Mouse (Mus musculus) gastrocnemius, postnatal 25 days (tissue): ENCODE data around the gene Ssc4d. TPM values are rescaled to one million over a fixed set of nuclear protein-coding genes. Genes with fewer than 3 reads are reported as not detected.

ENCODE experiments used
- DNase-seq: peaks from one replicate; pipeline ENCODE4 v3.0.0; 2022
- total RNA-seq, 2 experiments: library from RNA; stranded (reverse); gene quantifications; 1 replicate in 1 of 2; 2 replicates in 1 of 2; pipeline ENCODE4 v1.2.3; 2021

The Ssc4d gene
- total RNA-seq, 2 experiments from 2014 or later, result 0.67 to 1.2 TPM

GRCm38 (mm10) chr5:135940587-135940986, 33.7 kb downstream of the Ssc4d start:
- DNase-seq, result no peak

DNA sequence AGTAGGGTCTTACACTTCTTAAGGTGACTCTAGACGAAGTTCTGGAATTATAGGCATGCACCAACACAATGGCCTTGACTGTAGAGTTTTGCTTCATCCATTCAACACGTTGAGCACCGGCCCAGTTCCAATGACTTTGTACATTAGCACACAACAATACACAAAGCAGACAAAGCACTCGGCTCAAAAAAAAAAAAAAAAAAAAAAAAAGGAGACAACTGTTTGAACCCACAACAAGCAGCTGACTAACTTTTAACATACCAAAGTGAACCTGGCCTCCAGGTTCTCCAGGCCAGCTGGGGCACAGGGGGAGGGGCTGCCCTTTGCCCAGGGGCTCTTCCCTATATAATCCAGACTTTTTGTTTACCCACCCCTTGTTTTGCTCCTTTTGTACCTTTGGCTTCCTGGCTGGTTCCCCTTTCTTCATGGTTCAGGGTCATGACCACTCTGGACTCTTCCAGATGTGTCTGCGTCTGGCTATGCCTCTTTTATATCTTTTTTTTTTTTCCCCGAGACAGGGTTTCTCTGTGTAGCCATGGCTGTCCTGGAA, 38.6 kb downstream of the Ssc4d start:
- no peak for DNase-seq

DNA sequence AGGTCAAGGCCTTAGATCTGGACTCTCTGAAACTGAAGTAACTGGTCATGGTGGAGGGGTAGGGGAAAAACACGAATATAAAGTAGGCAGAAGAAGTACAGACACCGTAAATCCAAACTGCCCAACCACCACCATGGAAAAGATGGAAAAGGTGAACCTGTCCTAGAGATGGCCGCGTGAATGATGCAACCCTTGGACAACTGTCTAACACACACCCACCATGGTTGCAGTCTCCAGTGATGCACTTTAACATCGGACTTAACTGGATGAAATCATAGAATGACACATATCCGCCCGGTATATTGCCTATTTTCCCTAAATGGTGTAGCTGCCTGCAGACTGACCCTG, 39.2 kb downstream of the Ssc4d start:
- no peak for DNase-seq

DNA sequence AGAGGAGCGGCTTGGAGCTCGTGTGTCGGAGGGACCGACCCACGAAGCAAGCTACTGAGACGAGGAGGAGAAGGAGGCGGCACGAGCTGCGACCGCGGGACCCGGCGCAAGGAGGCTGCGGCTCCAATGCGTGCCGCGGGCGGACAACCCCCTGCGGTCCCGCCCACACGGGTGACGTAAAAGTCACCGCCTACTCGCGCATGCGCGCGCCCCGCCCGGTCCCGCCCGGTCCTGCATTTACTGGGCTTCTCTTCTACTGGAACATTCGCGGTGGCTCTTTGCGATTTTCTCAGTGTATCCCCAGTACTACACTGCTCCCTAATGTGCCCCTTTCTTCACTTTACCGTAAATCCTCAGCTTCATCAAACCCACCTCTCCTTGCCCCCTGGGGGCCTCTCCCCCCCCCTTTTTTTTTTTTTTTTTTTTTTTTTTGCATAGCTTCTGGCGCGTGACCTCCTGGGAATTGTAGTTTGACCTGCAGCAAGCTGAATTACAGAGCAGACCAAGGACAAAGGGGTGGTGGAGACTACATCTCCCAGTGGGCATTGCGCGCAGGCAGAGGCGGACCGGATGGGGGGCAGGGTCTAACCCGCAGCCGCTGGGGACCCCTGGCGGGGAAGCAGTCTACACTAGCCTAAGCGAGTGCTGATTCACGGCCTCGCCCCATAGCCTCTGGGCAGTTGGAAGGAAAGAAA, 39.7 kb downstream of the Ssc4d start, which contains the start of gene Ywhag:
Ywhag (minus strand) TSS at position 136 of the 695 bp plus-strand sequence.
- peak; percentile 98 for DNase-seq

GRCm38 (mm10) chr5:135933900-135934441, 40.4 kb downstream of the Ssc4d start:
- DNase-seq, result peak; percentile 62

DNA sequence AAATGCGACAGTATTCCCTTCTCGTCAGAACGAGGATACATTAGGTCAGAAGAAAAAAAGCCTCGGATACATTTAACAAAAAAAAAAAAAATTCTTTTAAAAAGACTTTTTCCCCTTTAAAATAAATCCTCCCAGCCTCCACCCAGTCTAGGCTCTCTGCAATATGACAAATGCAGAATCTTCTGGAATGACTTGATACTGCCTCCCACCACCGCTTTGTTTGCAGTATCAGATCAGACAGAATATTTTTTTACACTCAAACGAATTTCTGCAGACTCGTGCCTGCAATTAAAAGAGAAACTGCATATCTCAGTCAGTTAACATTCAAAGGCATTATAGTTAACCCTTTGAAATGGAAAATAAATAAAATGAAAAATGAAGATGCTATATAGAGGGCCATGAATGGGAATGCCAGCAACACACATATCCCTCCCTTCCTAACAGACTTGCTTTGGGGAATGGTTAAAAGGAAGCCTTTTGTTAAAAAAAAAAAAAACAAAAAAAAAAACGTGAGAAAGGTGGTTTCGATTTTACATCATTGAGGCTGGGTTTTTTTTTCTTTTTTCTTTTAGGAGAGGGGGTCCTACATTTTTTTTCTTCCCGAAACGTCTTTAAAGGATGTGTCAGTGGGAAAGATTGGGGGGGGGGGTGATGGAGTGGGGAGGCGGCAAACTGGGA, 41.0 kb downstream of the Ssc4d start:
- DNase-seq, result no peak

- no peak for DNase-seq
These were observed 42.0 kb downstream of the Ssc4d start for GRCm38 (mm10) chr5:135932359-135932758.

- no peak for DNase-seq
These were observed 42.8 kb downstream of the Ssc4d start for GRCm38 (mm10) chr5:135931526-135931925.

GRCm38 (mm10) chr5:135929685-135930424, 44.5 kb downstream of the Ssc4d start:
- DNase-seq, result no peak

DNA sequence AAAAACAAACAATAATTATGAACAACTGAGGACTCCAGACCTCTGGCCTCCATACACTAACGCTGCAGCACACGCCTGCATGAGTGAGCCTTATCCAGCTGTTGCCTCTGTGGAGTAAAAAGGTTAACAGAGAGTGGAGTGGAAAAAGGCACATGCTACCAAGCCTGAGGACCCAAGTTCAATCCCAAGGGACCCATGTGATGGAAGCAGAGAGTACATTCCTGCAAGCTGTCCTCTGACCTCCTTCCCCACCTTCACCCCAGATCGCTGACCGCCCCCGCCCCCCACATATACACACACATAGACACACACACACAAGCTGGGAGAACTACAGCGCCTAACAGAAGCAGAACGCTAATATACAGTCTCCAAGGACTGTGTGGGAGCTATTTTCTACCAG, 50.4 kb downstream of the Ssc4d start:
- no peak for DNase-seq

DNA sequence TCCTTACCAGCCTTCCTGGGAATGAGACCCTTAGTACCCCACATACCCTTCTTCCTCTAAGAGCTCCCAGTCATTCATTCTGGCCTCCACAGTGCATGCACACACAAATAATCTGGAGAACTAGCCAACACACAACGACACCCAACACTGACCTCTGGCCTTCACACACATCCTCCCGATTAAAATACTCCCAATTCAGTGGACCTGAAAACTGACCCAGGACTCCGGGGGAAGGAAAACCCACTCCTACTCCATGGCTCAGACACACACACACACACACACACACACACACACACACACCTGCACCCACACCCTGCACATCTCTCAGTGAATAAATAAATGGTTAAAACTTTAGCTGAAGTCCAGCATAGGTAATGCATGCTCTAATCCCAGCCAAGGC, 54.4 kb downstream of the Ssc4d start:
- DNase-seq, result no peak

GRCm38 (mm10) chr5:135918593-135918992, 55.7 kb downstream of the Ssc4d start:
- no peak for DNase-seq

DNA sequence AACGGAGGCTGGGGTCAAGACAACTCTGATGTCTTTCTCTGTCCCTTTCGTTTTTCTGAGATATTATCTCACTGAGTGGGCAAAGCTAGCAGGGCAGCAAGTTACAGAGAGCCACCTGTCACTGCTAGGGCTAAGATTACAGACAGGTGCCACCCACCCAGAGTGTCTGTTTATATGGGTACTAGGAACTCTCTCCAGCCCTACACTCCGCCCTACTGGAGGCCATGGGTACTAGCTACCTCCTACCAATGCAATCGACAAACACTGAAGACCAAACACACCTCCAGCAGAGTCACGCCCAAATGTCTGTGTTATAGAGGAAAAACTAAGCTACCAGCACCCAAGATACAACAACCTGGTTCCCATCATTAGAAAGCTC, 56.3 kb downstream of the Ssc4d start:
- no peak for DNase-seq

DNA sequence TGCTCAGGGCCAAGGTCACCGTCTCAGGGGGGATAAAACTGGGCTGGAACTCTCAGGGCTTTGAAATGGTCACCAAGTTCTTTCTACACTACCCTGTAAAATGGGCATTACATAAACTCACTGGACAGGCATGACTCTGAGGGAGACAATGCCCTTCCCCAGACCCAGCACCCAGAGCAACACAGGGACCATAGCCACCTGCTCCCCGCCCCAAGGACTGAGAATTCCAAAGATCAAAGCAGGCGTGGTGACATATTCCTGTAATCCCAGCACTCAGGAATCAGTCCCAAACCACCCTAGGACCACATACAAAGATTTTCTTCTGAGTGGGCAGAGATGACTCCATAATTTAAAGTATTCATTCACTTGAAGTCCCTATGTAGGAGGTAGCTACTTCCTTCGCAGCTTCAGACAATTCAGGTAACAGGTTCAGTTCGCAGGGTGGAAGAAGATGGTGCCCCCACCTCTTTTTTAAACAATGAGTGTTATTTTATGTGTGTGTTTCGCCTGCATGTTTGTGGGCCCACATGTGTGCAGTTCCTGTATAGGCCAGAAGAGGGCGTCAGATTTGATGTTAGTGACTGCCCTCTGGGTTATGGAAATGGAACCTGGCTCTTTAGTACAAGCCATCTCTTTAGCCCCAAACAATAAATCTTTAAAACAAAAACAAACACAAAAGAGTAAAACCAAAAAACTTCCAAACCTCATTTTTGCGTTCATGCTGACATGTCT, 56.8 kb downstream of the Ssc4d start:
- DNase-seq, result no peak

DNA sequence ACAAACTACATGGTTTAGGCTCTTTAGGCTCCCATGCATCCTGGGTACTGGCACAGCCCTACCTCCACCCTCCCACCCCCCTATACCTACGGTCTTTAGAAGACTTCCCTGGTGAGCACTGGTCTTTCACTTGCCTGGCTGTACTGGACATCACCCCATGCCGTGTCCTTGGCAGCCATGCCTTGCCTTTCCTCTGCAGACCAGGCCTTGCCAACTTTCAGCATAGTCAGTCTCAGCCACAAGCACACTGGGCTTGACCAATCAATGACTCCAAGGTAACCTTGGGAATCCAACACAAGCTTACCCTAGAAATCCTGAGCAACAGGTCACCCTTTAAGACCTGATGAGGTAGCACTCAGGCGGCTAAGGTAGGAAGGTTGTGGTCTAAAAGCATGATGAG, 57.7 kb downstream of the Ssc4d start:
- peak; percentile 39 for DNase-seq

DNA sequence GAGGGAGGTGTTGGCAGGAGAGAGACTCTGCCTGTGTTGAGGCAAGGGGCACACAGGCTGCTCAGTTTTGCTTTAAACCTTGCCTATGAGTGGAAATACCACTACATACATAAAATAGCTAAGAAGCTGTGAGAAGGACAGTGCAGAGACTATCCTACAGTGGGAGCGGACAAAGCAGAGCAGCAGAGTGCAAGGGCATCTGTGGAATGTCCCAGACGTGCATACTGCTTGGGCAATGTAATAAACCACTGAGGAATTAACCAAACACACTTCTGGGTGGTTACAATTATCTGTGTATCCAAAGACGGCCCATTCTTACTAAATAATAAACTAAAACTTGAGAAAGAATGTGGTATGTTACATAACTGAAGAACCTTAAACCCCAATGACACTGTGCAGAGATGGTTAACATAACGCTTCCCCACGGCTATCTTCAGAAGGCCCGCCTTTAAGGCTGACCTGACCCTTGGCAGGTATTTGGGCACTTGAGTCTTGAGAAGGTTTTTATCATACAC, 58.2 kb downstream of the Ssc4d start:
- DNase-seq, result no peak

DNA sequence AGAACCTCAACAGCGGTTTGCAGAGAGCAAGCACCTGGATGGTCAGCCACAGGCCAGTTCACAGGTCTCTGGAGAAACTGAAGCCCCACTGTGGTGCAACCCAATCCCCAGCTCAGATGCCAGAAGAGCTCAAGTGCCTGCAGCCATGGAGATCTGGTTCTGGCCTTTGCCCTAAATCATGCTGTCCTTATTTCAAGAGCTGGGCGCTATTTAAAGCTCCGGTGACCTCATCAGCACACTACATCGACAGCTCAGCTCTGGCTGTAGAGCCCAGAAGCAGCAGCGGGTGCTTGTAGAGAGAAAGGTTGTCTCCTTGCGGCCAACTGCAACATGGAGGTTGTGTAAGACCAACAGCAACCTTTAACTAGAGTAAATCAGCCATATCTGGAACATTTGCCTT, 60.2 kb downstream of the Ssc4d start:
- DNase-seq, result peak; percentile 84

DNA sequence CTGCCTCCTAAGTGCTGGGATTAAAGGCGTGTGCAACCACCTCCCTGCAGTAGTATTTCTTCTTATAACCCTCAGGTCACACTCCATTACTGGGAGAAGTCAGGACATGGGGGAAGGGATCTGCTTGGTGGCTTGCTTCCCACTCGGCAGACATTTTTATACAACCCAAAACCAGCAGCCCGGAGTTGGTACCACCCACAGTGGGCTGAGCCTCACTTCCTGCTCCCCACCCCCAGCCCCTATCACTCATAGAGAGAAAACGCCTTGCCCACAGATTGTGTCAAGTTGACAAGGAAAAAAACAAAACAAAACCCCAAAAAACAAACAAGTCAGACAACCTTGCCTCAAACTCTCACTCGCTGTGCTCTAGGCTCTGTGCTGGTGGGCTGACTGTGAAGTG, 61.1 kb downstream of the Ssc4d start:
- no peak for DNase-seq

GRCm38 (mm10) chr5:135911633-135912220, 62.6 kb downstream of the Ssc4d start:
- no peak for DNase-seq

GRCm38 (mm10) chr5:135910813-135911212, 63.5 kb downstream of the Ssc4d start:
- DNase-seq, result no peak
